Mouse (Mus musculus) kidney, adult 9 months (tissue): ENCODE results near the gene Gm10985.

Source experiments
- DNase-seq: peaks from one replicate; pipeline ENCODE4 v3.0.0; 2022

Gm10985 gene

DNA sequence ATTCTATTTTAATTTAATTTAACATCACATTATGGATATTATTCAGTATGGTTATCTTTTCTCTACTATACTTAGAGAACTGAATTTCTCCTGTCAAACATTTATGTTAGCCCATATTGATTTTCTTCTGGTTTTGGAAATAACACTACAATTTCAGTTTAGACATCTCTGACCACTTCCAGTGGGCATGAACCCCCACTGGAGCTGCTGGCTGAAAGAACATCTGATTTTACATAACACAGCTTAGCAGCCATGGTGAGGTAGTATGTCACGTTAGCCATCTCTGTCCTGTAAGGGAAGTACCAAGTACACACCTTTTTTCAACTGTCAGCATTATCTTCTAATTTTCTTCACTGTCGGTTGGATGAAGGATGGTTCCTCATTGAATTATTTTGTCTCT lies at the start of gene Gm10985:
Gm10985 (plus strand) TSS at position 301 of the 400 bp plus-strand sequence.
- DNase-seq, result no peak

DNA sequence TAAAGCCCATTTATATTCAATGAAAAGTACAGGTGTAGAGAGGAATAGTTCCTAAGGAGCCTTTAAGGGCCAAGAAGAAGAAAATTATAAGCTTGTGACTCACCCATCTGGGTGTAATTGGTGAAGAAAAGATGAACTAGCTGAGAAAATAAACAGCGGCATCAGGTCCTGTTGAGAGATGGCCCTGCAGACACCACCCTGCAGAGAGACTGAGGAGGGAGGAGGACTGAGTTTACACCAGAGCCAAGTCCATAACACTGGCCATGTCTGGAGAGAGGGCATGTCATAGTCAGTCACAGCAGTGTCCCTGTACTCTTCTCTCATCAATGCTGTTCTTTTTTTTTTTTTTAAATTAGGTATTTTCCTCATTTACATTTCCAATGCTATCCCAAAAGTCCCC lies 48.0 kb upstream of the Gm10985 start:
- DNase-seq, result no peak

DNA sequence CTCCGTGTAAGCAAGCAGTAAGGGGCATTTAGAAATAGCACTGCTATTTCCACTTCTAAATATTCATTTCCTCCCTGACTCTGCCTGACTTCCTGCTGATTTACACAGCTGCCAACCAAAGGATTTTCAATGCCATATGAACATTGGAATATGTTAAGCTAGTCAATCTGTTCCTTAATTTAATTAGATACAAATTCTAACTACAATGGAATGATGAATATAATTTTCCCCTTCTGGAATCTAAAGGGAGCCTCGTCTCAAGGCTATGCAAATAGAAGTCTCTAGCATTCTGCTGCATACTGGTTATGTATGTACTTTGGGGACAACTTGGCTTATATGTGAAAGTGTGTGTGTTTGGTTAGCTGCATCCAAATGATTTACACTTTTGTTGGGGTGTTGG lies 45.2 kb upstream of the Gm10985 start:
- DNase-seq, result no peak

DNA sequence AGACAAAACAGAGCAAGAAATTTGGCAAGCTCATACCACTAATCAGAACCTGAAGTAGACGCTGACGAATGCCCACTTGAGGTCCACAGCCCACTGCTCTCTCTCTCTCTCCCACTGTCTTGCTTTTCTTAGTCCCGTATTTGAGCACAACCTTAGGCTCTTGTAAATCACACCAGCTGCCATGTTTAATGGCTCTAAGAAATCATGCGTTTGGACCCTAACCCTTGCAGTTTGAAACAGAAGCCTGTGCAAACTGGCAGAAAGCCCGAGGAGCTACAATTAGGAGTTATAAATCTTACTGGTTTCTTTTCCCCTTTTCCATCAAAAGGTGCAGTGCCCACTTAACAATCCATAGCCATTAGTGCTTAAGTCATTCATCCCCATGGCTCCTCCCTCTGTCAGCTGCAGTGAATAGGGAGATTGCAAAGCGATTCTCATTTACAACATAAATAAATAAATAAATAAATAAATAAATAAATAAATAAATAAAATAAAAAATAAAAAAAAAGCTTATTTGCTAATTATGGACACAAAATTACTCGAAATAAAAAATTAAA lies 31.4 kb upstream of the Gm10985 start:
- DNase-seq, result no peak

DNA sequence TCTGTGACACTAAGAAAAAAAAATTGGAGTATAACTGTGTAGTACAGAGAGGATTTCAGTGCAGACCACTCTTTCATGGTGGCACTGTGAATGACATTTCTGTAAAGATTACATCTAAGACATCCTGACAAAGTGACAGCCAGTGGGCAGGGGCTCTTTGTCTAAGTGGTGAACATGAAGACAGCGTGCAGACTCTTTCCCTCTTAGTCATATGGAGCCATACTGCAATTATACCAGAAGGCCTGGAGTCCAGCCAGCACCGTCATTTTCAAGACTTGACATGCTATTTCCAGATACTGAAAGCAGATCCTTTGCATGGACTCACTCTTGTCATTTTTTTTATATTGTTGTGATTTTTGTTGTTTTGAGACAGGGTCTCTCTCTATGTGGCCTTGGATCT lies 10.6 kb upstream of the Gm10985 start:
- DNase-seq, result no peak

DNA sequence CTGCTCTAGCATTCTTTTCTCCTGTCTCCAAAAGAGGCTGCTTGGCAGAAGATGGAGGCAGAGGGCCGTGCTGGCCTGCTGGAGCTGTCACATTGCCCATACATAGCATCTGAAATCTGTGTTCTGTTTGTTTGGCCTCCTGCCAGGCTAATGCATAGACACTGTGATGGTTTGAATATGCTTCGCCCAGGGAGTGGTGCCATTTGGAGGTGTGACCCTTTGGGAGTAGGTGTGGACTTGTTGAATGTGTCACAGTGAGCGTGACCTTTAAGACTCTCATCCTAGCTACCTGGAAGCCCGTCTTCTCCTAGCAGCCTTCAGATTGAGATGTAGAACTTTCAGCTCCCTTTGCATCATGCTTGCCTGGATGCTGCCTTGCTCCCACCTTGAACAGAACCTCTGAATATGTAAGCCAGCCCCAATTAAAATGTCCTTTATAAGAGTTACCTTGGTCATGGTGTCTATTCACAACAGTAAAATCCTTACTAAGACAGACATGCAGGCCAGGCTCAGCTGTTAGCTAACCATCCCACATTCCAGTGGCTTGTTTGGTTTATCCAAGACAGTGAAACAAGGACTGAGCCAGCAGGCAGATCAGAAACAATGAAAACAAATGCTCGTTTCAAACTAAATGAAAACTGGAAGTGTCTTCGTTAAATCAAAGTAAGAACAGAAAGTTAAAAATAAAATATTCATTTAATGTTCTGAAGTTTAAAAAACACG lies 1.5 kb downstream of the Gm10985 start:
- no peak for DNase-seq

DNA sequence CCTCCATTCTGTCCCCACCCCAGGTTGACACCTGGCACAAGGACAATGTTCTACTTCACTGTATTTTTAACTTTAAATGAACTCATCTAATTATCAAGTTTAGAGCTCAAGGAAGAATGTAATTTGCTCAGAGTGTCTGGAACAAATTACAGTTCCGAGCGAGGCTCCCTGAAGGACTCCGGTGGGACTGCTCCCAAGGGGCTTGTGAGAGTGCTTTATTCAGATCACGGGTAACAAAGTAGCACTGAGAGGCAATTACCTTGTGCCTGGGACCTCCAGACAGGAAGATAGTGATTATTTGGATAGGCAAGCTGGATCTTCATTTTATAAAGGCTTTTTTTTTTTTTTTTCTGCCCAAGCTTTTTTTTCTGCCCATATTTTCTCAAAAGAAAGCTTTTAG lies 2.8 kb downstream of the Gm10985 start:
- DNase-seq, result no peak

DNA sequence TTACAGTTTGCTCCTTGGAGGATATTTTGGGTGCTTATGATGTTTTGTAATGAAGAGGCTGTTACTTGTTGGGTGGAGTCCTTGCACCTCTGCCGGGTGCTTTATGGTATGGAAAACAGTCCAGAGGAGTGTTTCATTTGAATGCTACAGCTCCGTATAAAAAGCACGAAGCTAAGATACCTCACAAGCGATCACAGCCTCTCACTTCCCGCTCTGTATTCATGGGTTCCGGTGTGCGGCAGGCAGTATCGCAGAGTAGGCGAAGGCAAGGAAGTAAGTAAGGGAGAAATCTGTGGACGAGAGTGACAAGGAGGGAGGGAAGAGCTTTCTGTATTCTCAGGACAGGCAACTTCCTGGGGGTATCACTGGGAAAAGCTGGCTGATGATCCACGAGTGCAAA lies 3.4 kb downstream of the Gm10985 start:
- DNase-seq, result no peak

DNA sequence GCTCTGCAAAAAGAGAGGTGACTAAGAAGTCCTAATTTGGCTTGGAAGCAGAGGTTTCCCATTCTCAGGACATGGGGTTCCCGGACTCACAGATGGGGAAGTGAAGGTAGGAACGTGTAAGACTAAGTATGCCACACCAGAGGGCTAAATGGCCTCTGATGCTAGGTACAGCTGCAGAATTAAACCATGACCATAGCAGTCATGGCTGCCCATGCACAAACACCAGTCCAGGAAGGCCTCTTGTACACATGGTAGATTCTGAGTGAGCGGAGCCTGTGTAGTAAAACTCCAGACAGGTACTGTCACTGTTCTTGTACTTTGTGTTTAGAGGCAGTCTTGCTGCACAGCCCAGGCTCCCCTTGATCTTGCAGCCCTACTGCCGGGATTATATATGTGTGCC lies 9.4 kb downstream of the Gm10985 start:
- no peak for DNase-seq

DNA sequence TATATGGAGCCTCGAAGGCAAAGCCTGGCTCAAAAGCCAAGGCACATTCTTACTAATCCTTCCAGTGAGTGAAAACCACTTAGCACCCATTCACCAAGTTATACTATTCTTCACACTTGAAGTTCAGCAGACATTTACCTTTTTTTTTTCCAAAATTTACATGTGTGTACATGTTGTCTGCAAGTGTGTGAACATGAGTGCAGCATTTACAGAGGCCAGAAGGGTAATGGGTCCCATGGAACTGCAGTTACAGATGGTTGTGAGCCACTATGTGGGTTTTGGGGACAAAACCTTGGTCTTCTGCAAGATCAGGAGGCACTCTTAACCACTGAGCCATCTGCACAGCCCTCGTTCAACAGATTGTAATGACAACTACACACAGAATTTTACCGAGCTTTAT lies 9.9 kb downstream of the Gm10985 start:
- DNase-seq, result no peak

DNA sequence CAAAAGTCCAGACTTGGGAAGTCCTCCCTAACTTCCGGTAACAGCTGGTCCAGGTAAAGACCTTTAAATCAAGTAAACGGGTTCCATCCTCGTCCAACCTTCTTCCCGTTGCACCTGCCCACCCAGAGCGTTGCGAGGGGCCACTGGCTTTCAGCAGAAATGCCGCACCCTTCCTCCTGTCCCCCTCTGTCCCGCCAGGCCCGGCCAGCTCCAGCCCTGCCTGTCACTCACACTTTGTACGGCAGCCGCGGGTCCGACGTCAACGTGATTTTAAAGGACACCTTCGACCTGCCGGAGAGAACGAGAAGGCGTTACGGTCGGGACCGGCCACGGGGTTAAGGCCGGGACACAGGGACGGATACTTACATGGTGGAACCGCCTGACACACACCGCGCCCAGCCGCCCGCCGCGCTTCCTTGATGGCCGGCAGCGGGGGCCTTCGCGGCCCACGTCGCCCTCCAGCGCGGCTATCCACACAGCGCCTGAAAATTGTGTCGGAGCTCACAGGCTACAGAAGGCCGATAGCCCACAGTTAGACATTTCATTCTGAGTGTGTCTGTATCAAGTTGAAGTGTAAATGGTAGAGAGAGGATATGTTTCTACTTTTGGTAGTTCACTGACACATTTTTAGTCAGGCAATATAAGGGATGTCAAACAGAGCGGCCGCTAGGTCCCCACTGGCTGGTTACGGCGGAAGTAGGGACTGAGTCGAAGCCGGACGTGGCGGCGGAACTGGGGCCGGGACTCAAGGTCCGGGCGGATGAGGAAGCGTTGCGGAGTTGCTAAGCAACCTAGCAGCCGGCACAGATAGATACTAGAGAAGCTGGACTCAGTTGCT lies 18.7 kb downstream of the Gm10985 start, which contains the start of gene Ufm1:
Ufm1 (minus strand) TSS at position 448 of the 838 bp plus-strand sequence.
- DNase-seq, result peak; percentile 97

DNA sequence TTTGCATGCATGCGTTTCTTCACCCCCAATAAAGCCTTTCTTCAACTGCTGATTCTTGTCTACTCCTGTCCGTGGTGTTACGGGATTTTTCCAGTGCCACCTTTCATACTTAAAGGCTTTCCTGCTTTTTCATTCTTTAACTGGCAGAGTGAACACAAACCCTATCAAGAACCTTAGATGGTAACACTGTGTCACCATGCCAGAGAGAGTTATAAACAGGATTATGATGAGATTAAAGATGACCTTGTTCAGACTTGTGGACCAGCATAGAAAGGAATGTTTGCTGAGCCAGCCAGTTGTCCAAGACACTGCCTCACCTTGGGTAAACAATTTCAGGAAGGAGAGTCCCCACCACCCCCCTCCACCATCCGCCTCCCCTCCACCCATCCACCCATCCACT lies 23.3 kb downstream of the Gm10985 start:
- no peak for DNase-seq

DNA sequence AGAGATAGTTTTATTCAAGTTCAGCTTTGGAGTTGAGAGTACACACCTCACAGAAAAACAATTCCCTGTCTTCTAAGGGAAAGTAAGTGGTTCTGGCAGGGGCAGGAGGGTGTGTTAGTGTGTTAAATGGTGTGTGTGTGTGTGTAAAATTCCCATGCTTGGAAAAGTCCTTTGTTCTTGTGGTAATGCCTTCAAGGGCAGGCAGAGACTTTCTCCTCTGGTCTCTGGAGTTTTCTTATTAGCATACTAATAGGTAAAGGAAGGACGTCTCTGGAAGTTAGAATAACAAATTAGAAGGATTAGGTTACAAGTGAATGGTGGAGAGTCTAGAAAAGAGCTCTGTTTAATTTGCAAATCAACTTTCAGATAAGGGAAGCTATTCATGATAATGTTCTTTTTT lies 24.4 kb downstream of the Gm10985 start:
- DNase-seq, result peak; percentile 17

DNA sequence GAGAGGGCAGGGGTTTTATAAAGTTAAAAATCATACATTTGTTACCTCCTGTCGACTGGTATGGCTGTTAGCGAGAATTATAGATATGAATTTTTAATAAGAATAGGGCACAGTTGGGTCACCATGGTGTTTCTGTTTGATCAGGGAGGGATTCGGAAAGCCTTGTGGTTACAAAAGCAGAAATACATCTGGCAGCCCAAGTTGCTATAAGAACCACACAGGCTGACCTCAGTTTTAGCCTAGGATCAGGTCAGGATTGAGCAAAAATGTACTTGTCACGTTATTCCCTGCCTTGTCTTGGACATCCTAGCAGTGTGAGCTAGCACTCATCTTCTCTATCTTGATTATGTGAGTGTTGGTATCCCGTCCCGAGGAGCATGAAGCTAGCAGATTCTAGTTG lies 25.6 kb downstream of the Gm10985 start:
- DNase-seq, result no peak

DNA sequence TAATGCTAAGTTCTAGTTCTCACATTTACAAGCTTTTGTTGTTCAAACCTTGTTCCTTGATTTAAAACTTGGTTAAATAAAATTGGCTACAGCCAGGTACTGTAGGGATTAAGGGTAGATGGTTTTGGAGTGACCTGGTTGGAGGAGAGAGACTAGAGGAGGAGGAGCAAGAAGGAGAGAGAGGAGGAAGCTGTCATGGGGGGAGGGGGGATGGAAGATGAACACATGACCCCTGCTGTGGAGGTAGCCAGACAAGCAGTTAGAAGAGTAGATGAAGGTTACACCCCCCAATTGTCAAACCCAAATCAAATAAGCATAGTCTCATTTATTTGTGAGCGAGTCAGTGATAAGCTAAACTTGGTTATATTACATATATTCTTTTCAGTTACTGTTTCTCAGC lies 26.7 kb downstream of the Gm10985 start:
- no peak for DNase-seq

DNA sequence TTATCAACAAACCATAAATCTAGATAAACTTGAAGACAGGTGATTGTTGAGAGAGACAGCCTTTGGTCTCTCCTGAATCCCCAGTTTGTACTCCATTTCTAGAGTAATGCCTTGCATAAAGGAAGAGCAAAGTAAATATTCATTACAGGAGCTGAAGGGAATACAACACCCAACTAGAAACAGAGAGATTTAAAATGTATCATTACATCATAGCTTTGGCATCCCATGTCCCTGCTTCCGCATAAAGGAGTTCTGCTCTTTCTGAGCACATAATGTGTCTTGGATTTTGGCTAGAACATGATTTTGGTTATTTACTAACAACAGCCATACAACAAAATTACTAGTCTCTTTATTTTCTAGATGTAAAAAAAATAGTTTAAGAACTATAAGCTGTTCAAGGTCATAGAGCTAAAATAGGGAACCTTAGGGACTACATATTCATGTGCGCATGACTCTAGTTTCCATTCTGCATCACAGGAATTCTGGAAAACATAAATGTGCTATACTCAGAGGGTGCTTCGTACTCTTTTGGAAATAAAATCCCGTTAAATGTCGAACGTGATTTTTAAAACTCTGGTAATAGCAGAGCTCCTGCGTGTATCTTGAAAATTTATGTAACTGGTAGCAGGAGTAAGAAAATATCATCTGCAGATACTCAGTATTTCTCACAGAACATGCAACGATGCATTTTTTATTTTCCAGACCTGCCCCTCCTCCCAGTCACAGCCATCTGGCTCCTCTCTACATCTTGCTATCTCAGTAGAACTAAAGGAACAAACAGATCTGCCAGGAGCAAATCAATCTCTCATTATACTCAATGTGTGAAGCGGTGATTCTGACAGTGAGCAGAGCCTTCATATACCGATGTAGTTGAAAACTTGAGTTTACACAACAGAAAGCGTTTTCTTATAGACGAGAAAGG lies 46.0 kb downstream of the Gm10985 start:
- no peak for DNase-seq
